Comparison of ENCODE assay signal across 8 mouse cellular contexts in genomic region chr2:156840301-156841027, GRCm38 (mm10). TPM values are rescaled to one million over a fixed set of nuclear protein-coding genes. Genes with fewer than 3 reads are reported as not detected.
A peak's percentile ranks its signal among the peaks of the same experiment; 100 is the strongest.
DNase-seq lines count a peak whose midpoint lies in the region; ATAC-seq and TF ChIP-seq lines count a peak whose summit lies in the region.

No protein-coding gene starts in this region.

- no peaks in the 10 kb centered on the region for H3K9me3 ChIP-seq in heart, embryonic 12.5 days (replicated peaks)
- H3K9me3 ChIP-seq in limb, embryonic 11.5 days (ENCODE audit: control insufficient read depth, low read length): no peaks in the 10 kb centered on the region
- no peaks in the 10 kb centered on the region for H3K9me3 ChIP-seq in midbrain, embryonic 14.5 days (ENCODE audit: control insufficient read depth, low read length)

- H3K36me3 ChIP-seq in heart, embryonic 12.5 days: peaks cover 35% of the 10 kb centered on the region
- H3K36me3 ChIP-seq in limb, embryonic 11.5 days (ENCODE audit: control insufficient read depth, insufficient read depth, low read length): peaks cover 10% of the 10 kb centered on the region
- H3K36me3 ChIP-seq in midbrain, embryonic 14.5 days (ENCODE audit: control insufficient read depth, insufficient read depth, low read length): no peaks in the 10 kb centered on the region

- no peak overlapping the region; the same call in 1 of the 2 replicates for H3K27ac ChIP-seq in bone marrow, adult 2 months (ENCODE audit: control insufficient read depth, insufficient read depth, low read depth, low read length, poor library complexity)
- peak overlapping the region; percentile 93 for H3K27ac ChIP-seq in heart, embryonic 12.5 days (ENCODE audit: poor library complexity, severe bottlenecking)
- peak overlapping the region; percentile 96 for H3K27ac ChIP-seq in limb, embryonic 11.5 days (replicated peaks; ENCODE audit: low read depth, low read length)
- peak overlapping the region; percentile 78 for H3K27ac ChIP-seq in midbrain, embryonic 14.5 days (replicated peaks; ENCODE audit: low read depth, low read length)

- no peaks in the 10 kb centered on the region; the same call in 1 of the 2 replicates for H3K4me1 ChIP-seq in bone marrow, adult 2 months (ENCODE audit: control insufficient read depth, insufficient read depth, low read length)
- peaks cover 47% of the 10 kb centered on the region for H3K4me1 ChIP-seq in heart, embryonic 12.5 days (replicated peaks)
- peaks cover 27% of the 10 kb centered on the region for H3K4me1 ChIP-seq in limb, embryonic 11.5 days (ENCODE audit: control insufficient read depth, insufficient read depth, low read length)
- peaks cover 38% of the 10 kb centered on the region for H3K4me1 ChIP-seq in midbrain, embryonic 14.5 days (ENCODE audit: control insufficient read depth, insufficient read depth, low read length)

- H3K27me3 ChIP-seq in heart, embryonic 12.5 days (replicated peaks): no peaks in the 10 kb centered on the region
- no peaks in the 10 kb centered on the region for H3K27me3 ChIP-seq in limb, embryonic 11.5 days (ENCODE audit: control insufficient read depth, insufficient read depth, low read length)
- H3K27me3 ChIP-seq in midbrain, embryonic 14.5 days (ENCODE audit: control insufficient read depth, insufficient read depth, low read length): peaks cover 14% of the 10 kb centered on the region; the same call in 1 of the 2 replicates

- DNase-seq in urinary bladder, adult 2 months (ENCODE audit: low spot score): peak; percentile 25
- no peak for DNase-seq in urinary bladder, adult 18-20 months (ENCODE audit: low spot score in 2 of 2)
- DNase-seq in limb, embryonic 11.5 days (ENCODE audit: low spot score): peak; percentile 84
- DNase-seq in midbrain, embryonic 14.5 days: peak; percentile 75
- peak; percentile 48 for DNase-seq in testis, postnatal 14 days (ENCODE audit: low spot score)
- no peak for DNase-seq in right cerebral cortex, adult 2 months (ENCODE audit: low spot score in 2 of 2)

- ATAC-seq in heart, embryonic 12.5 days (ENCODE audit: insufficient number of reproducible peaks, low FRiP score): peak; percentile 54
- ATAC-seq in limb, embryonic 11.5 days (ENCODE audit: insufficient number of reproducible peaks, low FRiP score, low TSS enrichment, low read depth): peak; percentile 55
- peak; percentile 46 for ATAC-seq in midbrain, embryonic 14.5 days (ENCODE audit: low FRiP score, low TSS enrichment)

- H3K4me3 ChIP-seq in bone marrow, adult 2 months (replicated peaks; ENCODE audit: control insufficient read depth, low read depth, low read length): peak overlapping the region; percentile 51
- peak overlapping the region; percentile 84 for H3K4me3 ChIP-seq in heart, embryonic 12.5 days
- peak overlapping the region; percentile 98 for H3K4me3 ChIP-seq in limb, embryonic 11.5 days (ENCODE audit: low read depth, low read length)
- peak overlapping the region; percentile 60 for H3K4me3 ChIP-seq in midbrain, embryonic 14.5 days (replicated peaks; ENCODE audit: low read depth, low read length)

- peak overlapping the region; percentile 97 for H3K9ac ChIP-seq in heart, embryonic 12.5 days
- peak overlapping the region; percentile 95 for H3K9ac ChIP-seq in limb, embryonic 11.5 days (ENCODE audit: low read length)
- peak overlapping the region; percentile 63 for H3K9ac ChIP-seq in midbrain, embryonic 14.5 days (replicated peaks; ENCODE audit: low read length)

- H3K4me2 ChIP-seq in heart, embryonic 12.5 days: peak overlapping the region; percentile 84
- H3K4me2 ChIP-seq in limb, embryonic 11.5 days (ENCODE audit: low read depth, severe bottlenecking): peak overlapping the region; percentile 95
- H3K4me2 ChIP-seq in midbrain, embryonic 14.5 days (ENCODE audit: low read length): peak overlapping the region; percentile 98

- no peak for TF ChIP-seq POLR2A in bone marrow, adult 2 months (IDR thresholded peaks at IDR 0.05; ENCODE audit: borderline replicate concordance, control insufficient read depth, low read depth, low read length)

- no peak for TF ChIP-seq CTCF in bone marrow, adult 2 months (IDR thresholded peaks at IDR 0.05; ENCODE audit: control insufficient read depth, insufficient read depth, low read length)

- under 1% methylated on average over 72 of the region's 79 CpGs for WGBS in bone marrow, adult 2 months
- WGBS in heart, embryonic 12.5 days: under 1% methylated on average over 73 of the region's 79 CpGs
- under 1% methylated on average over 52 of the region's 79 CpGs for WGBS in limb, embryonic 11.5 days
- 1% methylated on average over 72 of the region's 79 CpGs for WGBS in midbrain, embryonic 14.5 days

RNA-seq across cellular contexts. Expression of gene Tgif2, which starts 0.7 kb away (rescaled TPM):
- polyA plus RNA-seq in urinary bladder, adult 2 months (2012; rRNA removed): 4.6 and 4.8 TPM in 2 replicates
- 3.1 and 5.5 TPM in 2 replicates for polyA plus RNA-seq in bone marrow, adult 2 months (2011; ENCODE audit: insufficient read depth, insufficient read length, low replicate concordance, missing spikeins)
- 42.8 and 43.1 TPM in 2 replicates for polyA plus RNA-seq in heart, embryonic 12.5 days (2016; fragmentation: Nextera tagmentation; extraction: Ambion mirVana)
- 99.5 and 100.0 TPM in 2 replicates for polyA plus RNA-seq in limb, embryonic 11.5 days (2014; fragmentation: Nextera tagmentation; extraction: Ambion mirVana)
- polyA plus RNA-seq in midbrain, embryonic 14.5 days (2014; fragmentation: Nextera tagmentation; extraction: Ambion mirVana): 19.3 and 25.8 TPM in 2 replicates

RNA-seq across cellular contexts. Expression of gene 4930518I15Rik, which starts 17.3 kb away (rescaled TPM):
- polyA plus RNA-seq in urinary bladder, adult 2 months (2012; rRNA removed): 3.7 and 3.9 TPM in 2 replicates
- polyA plus RNA-seq in bone marrow, adult 2 months (2011; ENCODE audit: insufficient read depth, insufficient read length, low replicate concordance, missing spikeins): 2.2 and 2.7 TPM in 2 replicates
- 3.5 and 4.5 TPM in 2 replicates for polyA plus RNA-seq in heart, embryonic 12.5 days (2016; fragmentation: Nextera tagmentation; extraction: Ambion mirVana)
- polyA plus RNA-seq in limb, embryonic 11.5 days (2014; fragmentation: Nextera tagmentation; extraction: Ambion mirVana): 6.3 and 8.0 TPM in 2 replicates
- 5.4 and 7.0 TPM in 2 replicates for polyA plus RNA-seq in midbrain, embryonic 14.5 days (2014; fragmentation: Nextera tagmentation; extraction: Ambion mirVana)

RNA-seq across cellular contexts. Expression of gene Rab5if, which starts 22.5 kb away (rescaled TPM):
- 110 and 134 TPM in 2 replicates for polyA plus RNA-seq in urinary bladder, adult 2 months (2012; rRNA removed)
- 55.4 and 82.3 TPM in 2 replicates for polyA plus RNA-seq in bone marrow, adult 2 months (2011; ENCODE audit: insufficient read depth, insufficient read length, low replicate concordance, missing spikeins)
- 193 and 203 TPM in 2 replicates for polyA plus RNA-seq in heart, embryonic 12.5 days (2016; fragmentation: Nextera tagmentation; extraction: Ambion mirVana)
- 190 and 202 TPM in 2 replicates for polyA plus RNA-seq in limb, embryonic 11.5 days (2014; fragmentation: Nextera tagmentation; extraction: Ambion mirVana)
- 169 and 171 TPM in 2 replicates for polyA plus RNA-seq in midbrain, embryonic 14.5 days (2014; fragmentation: Nextera tagmentation; extraction: Ambion mirVana)

RNA-seq across cellular contexts. Expression of gene Sla2, which starts 46.5 kb away (rescaled TPM):
- polyA plus RNA-seq in urinary bladder, adult 2 months (2012; rRNA removed): 0.28 and 0.31 TPM in 2 replicates
- polyA plus RNA-seq in bone marrow, adult 2 months (2011; ENCODE audit: insufficient read depth, insufficient read length, low replicate concordance, missing spikeins): 1.8 and 6.7 TPM in 2 replicates
- 0.55 and 0.65 TPM in 2 replicates for polyA plus RNA-seq in heart, embryonic 12.5 days (2016; fragmentation: Nextera tagmentation; extraction: Ambion mirVana)
- polyA plus RNA-seq in limb, embryonic 11.5 days (2014; fragmentation: Nextera tagmentation; extraction: Ambion mirVana): 0.51 and 0.52 TPM in 2 replicates
- polyA plus RNA-seq in midbrain, embryonic 14.5 days (2014; fragmentation: Nextera tagmentation; extraction: Ambion mirVana): 0.22 TPM in 1 of 2 replicates, not detected in the other

Comparison
In these comparisons a context has a peak if more than half of its experiments do, and no peak if none do; other contexts are left out.
1. DNase-seq: peak in urinary bladder, adult 2 months (single experiment), limb, embryonic 11.5 days (single experiment), midbrain, embryonic 14.5 days (single experiment) and testis, postnatal 14 days (single experiment); none in urinary bladder, adult 18-20 months (0 of 2) and right cerebral cortex, adult 2 months (0 of 2).
2. Peak in every context shown above with its lines, with median percentiles within 50 percentile points of each other: H3K4me3 ChIP-seq, ATAC-seq, H3K4me2 ChIP-seq and H3K9ac ChIP-seq.